Comparison of ENCODE assay signal across 19 mouse cellular contexts in the genomic region with DNA sequence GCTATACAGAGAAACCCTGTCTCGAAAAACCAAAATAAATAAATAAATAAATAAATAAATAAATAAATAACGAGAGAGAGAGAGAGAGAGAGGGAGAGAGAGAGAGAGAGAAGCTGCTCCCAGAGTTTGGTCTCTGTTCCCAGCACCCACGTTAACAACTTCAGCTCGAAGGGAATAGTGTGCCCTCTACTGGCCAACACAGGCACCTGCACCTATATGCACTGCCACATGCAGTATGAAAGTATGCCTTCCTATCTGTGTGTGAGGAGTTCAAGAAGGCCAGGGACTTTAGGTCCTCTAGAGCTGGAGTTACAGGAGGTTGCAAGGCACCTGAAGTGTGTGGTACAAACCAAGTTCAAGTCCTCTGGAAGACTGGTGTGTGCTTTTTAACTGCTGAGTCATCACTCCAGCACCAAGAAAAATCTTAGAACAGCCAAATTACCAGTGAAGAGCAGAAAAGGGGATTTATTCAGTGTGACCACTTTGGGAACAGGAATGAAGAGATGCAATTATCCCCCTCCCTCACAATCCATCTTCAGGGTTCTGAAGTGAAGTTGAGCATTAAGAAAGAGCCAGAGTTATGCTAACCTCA. TPM values are rescaled to one million over a fixed set of nuclear protein-coding genes. Genes with fewer than 3 reads are reported as not detected.
A peak's percentile ranks its signal among the peaks of the same experiment; 100 is the strongest.
DNase-seq lines count a peak whose midpoint lies in the region; ATAC-seq and TF ChIP-seq lines count a peak whose summit lies in the region.
"Had no signal": no experiment of that assay in that cellular context is flagged by ENCODE, and none has a peak within 500 bp of the region (broad histone marks: within the 10 kb centered on the region; RNA-seq: fewer than 3 reads in every experiment).

No protein-coding gene starts in this region.

- TF ChIP-seq EP300 in MEL (IDR thresholded peaks at IDR 0.05; ENCODE audit: low read depth in 1 of 2, low read length in 2 of 2), result no peak

- no peaks in the 10 kb centered on the region for H3K79me2 ChIP-seq in MEL (ENCODE audit: control insufficient read depth, insufficient read depth, low read length, poor library complexity)

- no peak for ATAC-seq in kidney, embryonic 15.5 days (replicated peaks; ENCODE audit: low FRiP score)
- ATAC-seq in midbrain, postnatal 0 days (ENCODE audit: low FRiP score), result no peak
- no peak for ATAC-seq in midbrain, embryonic 13.5 days
- ATAC-seq: forebrain, embryonic 16.5 days; midbrain, embryonic 16.5 days had no signal

- H3K4me2 ChIP-seq in kidney, embryonic 15.5 days, result no peak overlapping the region
- no peak overlapping the region for H3K4me2 ChIP-seq in midbrain, postnatal 0 days (ENCODE audit: low read depth, low read length, poor library complexity, severe bottlenecking)
- no peak overlapping the region for H3K4me2 ChIP-seq in midbrain, embryonic 13.5 days (replicated peaks)
- H3K4me2 ChIP-seq: limb, embryonic 13.5 days; lung, embryonic 15.5 days; neural tube, embryonic 12.5 days had no signal

- H3K4me3 ChIP-seq in kidney, embryonic 15.5 days (replicated peaks), result no peak overlapping the region
- H3K4me3 ChIP-seq in midbrain, postnatal 0 days (ENCODE audit: low read depth, low read length), result no peak overlapping the region
- H3K4me3 ChIP-seq in midbrain, embryonic 13.5 days (replicated peaks), result no peak overlapping the region
- H3K4me3 ChIP-seq in MEL (ENCODE audit: control insufficient read depth in 1 of 2, insufficient read depth in 1 of 2, low read depth in 2 of 2, low read length in 2 of 2), result no peak overlapping the region
- H3K4me3 ChIP-seq: limb, embryonic 13.5 days; lung, embryonic 15.5 days; neural tube, embryonic 12.5 days had no signal

- H3K27me3 ChIP-seq in kidney, embryonic 15.5 days, result peaks cover 27% of the 10 kb centered on the region
- H3K27me3 ChIP-seq in midbrain, postnatal 0 days (ENCODE audit: insufficient read depth, low read length), result peaks cover 20% of the 10 kb centered on the region
- peaks cover 29% of the 10 kb centered on the region for H3K27me3 ChIP-seq in midbrain, embryonic 13.5 days
- H3K27me3 ChIP-seq in MEL (ENCODE audit: control insufficient read depth in 1 of 2, insufficient read depth in 2 of 2, low read length in 2 of 2), result no peaks in the 10 kb centered on the region; a peak in 1 of 4 replicates

- TF ChIP-seq POLR2A in MEL (IDR thresholded peaks at IDR 0.05; ENCODE audit: control insufficient read depth in 1 of 2, insufficient read depth in 1 of 2, low read depth in 1 of 2, low read length in 2 of 2, poor library complexity in 1 of 2), result no peak

- WGBS in kidney, embryonic 15.5 days, result 91% methylated on average over 4 of the region's 4 CpGs
- WGBS in midbrain, postnatal 0 days, result 90% methylated on average over 3 of the region's 4 CpGs
- WGBS in midbrain, embryonic 13.5 days, result 96% methylated on average over 4 of the region's 4 CpGs

- peak overlapping the region; percentile 70 for H3K27ac ChIP-seq in kidney, embryonic 15.5 days
- H3K27ac ChIP-seq in midbrain, postnatal 0 days (ENCODE audit: low read depth, low read length), result no peak overlapping the region
- no peak overlapping the region for H3K27ac ChIP-seq in midbrain, embryonic 13.5 days
- no peak overlapping the region for H3K27ac ChIP-seq in MEL (ENCODE audit: control insufficient read depth, low read depth, low read length)
- H3K27ac ChIP-seq: limb, embryonic 13.5 days; lung, embryonic 15.5 days; neural tube, embryonic 12.5 days had no signal

- H3K9ac ChIP-seq in kidney, embryonic 15.5 days, result no peak overlapping the region
- no peak overlapping the region for H3K9ac ChIP-seq in midbrain, postnatal 0 days (replicated peaks; ENCODE audit: low read length, poor library complexity, severe bottlenecking)
- no peak overlapping the region for H3K9ac ChIP-seq in midbrain, embryonic 13.5 days (replicated peaks)
- no peak overlapping the region for H3K9ac ChIP-seq in MEL (ENCODE audit: control insufficient read depth, low read depth, low read length, poor library complexity, severe bottlenecking)
- H3K9ac ChIP-seq: limb, embryonic 13.5 days; lung, embryonic 15.5 days; neural tube, embryonic 12.5 days had no signal

- peak; percentile 33; the same call in 1 of the 2 replicates for TF ChIP-seq CTCF in midbrain, postnatal 0 days (IDR thresholded peaks at IDR 0.05)
- TF ChIP-seq CTCF in MEL (IDR thresholded peaks at IDR 0.05 in 2 of 3, conservative IDR thresholded peaks at IDR 0.05 in 1 of 3; ENCODE audit: control insufficient read depth in 1 of 3, insufficient read depth in 1 of 3, low read depth in 2 of 3, low read length in 3 of 3, poor library complexity in 1 of 3, severe bottlenecking in 1 of 3), result peak; percentile 33 to 47 (median 47)

- peaks cover 20% of the 10 kb centered on the region for H3K4me1 ChIP-seq in kidney, embryonic 15.5 days
- no peaks in the 10 kb centered on the region for H3K4me1 ChIP-seq in midbrain, postnatal 0 days (ENCODE audit: insufficient read depth, low read length)
- peaks cover 14% of the 10 kb centered on the region for H3K4me1 ChIP-seq in midbrain, embryonic 13.5 days (replicated peaks)
- H3K4me1 ChIP-seq in MEL (ENCODE audit: control insufficient read depth in 1 of 2, insufficient read depth in 2 of 2, low read length in 2 of 2), result peaks cover 0 to 4% of the 10 kb centered on the region in 2 experiments; a peak in 1 of 4 replicates

- TF ChIP-seq RAD21 in MEL (IDR thresholded peaks at IDR 0.05; ENCODE audit: low read depth, low read length), result no peak

- no peaks in the 10 kb centered on the region for H3K36me3 ChIP-seq in kidney, embryonic 15.5 days
- no peaks in the 10 kb centered on the region for H3K36me3 ChIP-seq in midbrain, postnatal 0 days (ENCODE audit: insufficient read depth, low read length)
- no peaks in the 10 kb centered on the region for H3K36me3 ChIP-seq in midbrain, embryonic 13.5 days
- no peaks in the 10 kb centered on the region for H3K36me3 ChIP-seq in MEL (ENCODE audit: control insufficient read depth in 1 of 2, insufficient read depth in 2 of 2, low read length in 2 of 2)
- H3K36me3 ChIP-seq: limb, embryonic 13.5 days; lung, embryonic 15.5 days; neural tube, embryonic 12.5 days had no signal

- DNase-seq in kidney, postnatal 25 days, result no peak
- DNase-seq in midbrain, postnatal 0 days (ENCODE audit: low spot score), result no peak
- peak; percentile 32 for DNase-seq in MEL (ENCODE audit: low read depth, low spot score)
- no peak for DNase-seq in frontal cortex, postnatal 36 days (ENCODE audit: low spot score in 2 of 2)
- no peak for DNase-seq in cerebellum, postnatal 14 days
- DNase-seq: adrenal gland, postnatal 14 days; cerebellum, adult 9-11 months; gastrocnemius, postnatal 10 days; heart, postnatal 14 days; right cerebral cortex, postnatal 14 days; thymus, adult 2 months had no signal

- no peaks in the 10 kb centered on the region for H3K9me3 ChIP-seq in kidney, embryonic 15.5 days (replicated peaks)
- no peaks in the 10 kb centered on the region for H3K9me3 ChIP-seq in midbrain, postnatal 0 days (ENCODE audit: low read length)
- no peaks in the 10 kb centered on the region for H3K9me3 ChIP-seq in midbrain, embryonic 13.5 days
- H3K9me3 ChIP-seq in MEL (replicated peaks; ENCODE audit: insufficient read depth, low read length), result no peaks in the 10 kb centered on the region
- H3K9me3 ChIP-seq: limb, embryonic 13.5 days; lung, embryonic 15.5 days had no signal

TF ChIP-seq in MEL, 35 proteins besides CTCF, POLR2A, EP300 and RAD21:
- TF ChIP-seq MYC (IDR thresholded peaks at IDR 0.05; ENCODE audit: low read depth, low read length), result no peak
- no peak for TF ChIP-seq RCOR1 (IDR thresholded peaks at IDR 0.05; ENCODE audit: low read depth, low read length)
- no peak for TF ChIP-seq ZC3H11A (IDR thresholded peaks at IDR 0.05; ENCODE audit: low read depth, low read length)
- peak; percentile 74; the same call in 1 of the 2 replicates for TF ChIP-seq MAFK (IDR thresholded peaks at IDR 0.05; ENCODE audit: borderline replicate concordance, low read depth, low read length)
- TF ChIP-seq TBP (IDR thresholded peaks at IDR 0.05; ENCODE audit: low read depth, low read length), result no peak
- no peak for TF ChIP-seq ZKSCAN1 (IDR thresholded peaks at IDR 0.05; ENCODE audit: low read depth, low read length)
TF ChIP-seq in MEL: peak in this region for 1.

RNA-seq across cellular contexts. Expression of a gene that starts 3.7 kb away (rescaled TPM):
- 19.1 and 20.8 TPM in 2 replicates for polyA plus RNA-seq in kidney, embryonic 15.5 days (2015; fragmentation: Nextera tagmentation; extraction: Ambion mirVana)
- total RNA-seq in midbrain, postnatal 0 days (2014; rRNA removed), result 7.9 and 8.6 TPM in 2 replicates
- polyA plus RNA-seq in midbrain, postnatal 0 days (2015; fragmentation: Nextera tagmentation; extraction: Ambion mirVana), result 5.1 and 5.6 TPM in 2 replicates
- 1.9 and 2.4 TPM in 2 replicates for polyA plus RNA-seq in midbrain, embryonic 13.5 days (2015; fragmentation: Nextera tagmentation; extraction: Ambion mirVana)
- total RNA-seq in MEL (2012; rRNA removed), result not detected in 2 replicates
- polyA plus RNA-seq in MEL (2012; ENCODE audit: insufficient read depth in 1 of 2, insufficient read length in 2 of 2, low read depth in 1 of 2, low replicate concordance in 2 of 2, missing spikeins in 1 of 2), result not detected
- total RNA-seq: megakaryocyte, adult 5-6 weeks had no signal
